Mouse (Mus musculus) adipose tissue, adult 10 weeks (tissue): ENCODE results near the gene Dlgap4. TPM values are rescaled to one million over a fixed set of nuclear protein-coding genes. Genes with fewer than 3 reads are reported as not detected.

Source experiments
- polyA plus RNA-seq: library from polyadenylated mRNA; stranded (reverse); fragments of 350-450 nt; fragmentation: Illumina TruSeq; extraction: RNeasy Lipid Tissue Mini Kit (QIAGEN cat#74804); gene quantifications from one replicate; pipeline ENCODE4 v1.2.3, GENCODE M21; 2014; ENCODE audit warnings: low read depth, low replicate concordance

Dlgap4 gene
- polyA plus RNA-seq: 41.5 TPM

DNA sequence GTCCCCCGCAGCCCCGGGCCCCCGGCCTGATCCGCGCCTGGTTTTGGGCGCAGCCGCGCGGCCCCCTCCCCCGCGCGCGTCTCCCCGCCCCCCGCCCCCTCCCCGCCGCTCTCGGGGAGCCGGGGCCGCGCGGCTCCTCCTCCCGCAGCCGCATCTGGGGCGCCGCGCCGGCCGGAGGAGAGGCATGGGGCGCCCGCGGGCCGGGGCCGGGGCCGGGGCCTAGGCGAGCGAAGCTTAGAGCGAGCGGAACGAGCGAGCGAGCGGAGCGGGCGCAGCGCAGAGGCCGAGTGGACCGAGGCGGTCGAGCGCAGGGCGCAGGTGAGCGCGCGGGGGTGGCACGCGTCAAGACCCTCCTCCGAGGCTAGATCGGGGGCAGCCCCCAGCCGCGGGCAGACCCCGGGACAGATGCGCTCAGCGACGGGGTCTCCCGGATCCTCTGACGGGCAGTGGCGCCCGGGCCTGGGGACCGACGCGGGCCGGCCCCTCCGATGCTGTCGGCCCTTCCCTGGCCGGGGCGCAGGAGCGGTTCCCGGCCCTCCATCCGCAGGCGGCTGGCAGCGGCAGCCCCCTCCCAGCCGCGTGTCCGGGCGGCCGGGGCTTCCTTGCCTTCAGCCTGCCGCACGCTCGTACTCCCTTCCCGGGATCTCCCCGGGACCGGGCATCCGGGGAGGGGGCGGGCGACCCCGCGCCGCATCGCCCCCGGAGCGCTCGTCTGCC is at the start of gene Dlgap4:
Gene Dlgap4, plus strand, starts transcription at position 165 of the 717 bp plus-strand sequence.

DNA sequence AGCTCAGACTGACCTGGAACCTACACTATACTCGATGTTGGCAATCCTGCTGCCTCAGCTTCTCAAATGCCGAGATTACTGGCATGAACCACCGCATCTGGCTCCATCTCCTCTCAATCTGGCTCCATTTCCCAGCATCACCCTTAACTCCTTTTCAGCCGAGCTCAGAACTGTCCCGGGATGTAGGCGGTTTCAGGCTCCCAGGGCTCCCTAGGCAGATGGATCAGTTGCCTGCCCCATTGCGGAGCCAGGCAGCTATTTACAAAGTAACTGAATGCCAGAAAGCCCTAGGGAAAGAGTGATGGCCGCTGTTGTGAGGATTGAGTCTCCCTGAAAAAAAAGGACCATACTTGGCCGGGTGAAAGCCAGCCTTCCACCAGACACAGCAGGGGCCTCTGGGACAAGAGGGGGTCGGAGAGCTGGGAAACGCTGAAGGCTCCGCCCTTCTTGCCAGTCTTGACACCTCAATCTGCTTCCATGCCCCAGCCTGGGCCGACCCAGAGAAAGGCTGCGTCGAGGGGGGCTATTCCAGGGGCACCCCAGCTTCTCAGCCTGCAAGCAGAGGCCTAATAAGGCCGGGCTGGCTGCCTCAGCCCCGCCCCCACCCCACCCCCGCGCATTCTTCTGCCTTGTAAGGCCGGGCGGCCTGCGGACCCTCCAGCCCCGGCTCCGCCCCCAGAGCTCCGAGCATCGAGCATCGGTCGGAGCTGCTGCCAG is 161.4 kb downstream of the Dlgap4 start, which contains the start of gene Myl9:
Gene Myl9, plus strand, starts transcription at position 683 of the 717 bp plus-strand sequence.

Other genes with a start within 250 kb of the Dlgap4 start
- 30.1 TPM for gene Epb41l1, start 192.8 kb upstream of the Dlgap4 start, polyA plus RNA-seq
- 17.1 TPM for gene Aar2, start 66.1 kb upstream of the Dlgap4 start, polyA plus RNA-seq
- 348 TPM for gene Myl9, start 161.7 kb downstream of the Dlgap4 start, polyA plus RNA-seq
- gene Tgif2, start 226.3 kb downstream of the Dlgap4 start, polyA plus RNA-seq: 4.2 TPM
- 2.0 TPM for gene 4930518I15Rik, start 244.2 kb downstream of the Dlgap4 start, polyA plus RNA-seq
- 68.6 TPM for gene Rab5if, start 249.4 kb downstream of the Dlgap4 start, polyA plus RNA-seq